Mouse (Mus musculus): ENCODE data around the gene Bcl6b.
A peak's percentile ranks its signal among the peaks of the same experiment; 100 is the strongest.

The Bcl6b gene

GRCm38 (mm10) chr11:70233016-70233415 lies 3.4 kb upstream of the Bcl6b start:
- DNase-seq (ENCODE audit: low read depth, low spot score) = no peak

- no peak for DNase-seq (ENCODE audit: low read depth, low spot score)
Observed at GRCm38 (mm10) chr11:70232546-70232945, 2.9 kb upstream of the Bcl6b start.

- peak; percentile 79 for DNase-seq (ENCODE audit: low read depth, low spot score)
Observed at GRCm38 (mm10) chr11:70230239-70230727, 685 bp upstream of the Bcl6b start.

- DNase-seq (ENCODE audit: low read depth, low spot score) = peak; percentile 70
Observed at GRCm38 (mm10) chr11:70228828-70229227, 770 bp downstream of the Bcl6b start.

GRCm38 (mm10) chr11:70227661-70228245 lies 1.8 kb downstream of the Bcl6b start:
- DNase-seq (ENCODE audit: low read depth, low spot score) = no peak

- DNase-seq (ENCODE audit: low read depth, low spot score) = no peak
Observed at GRCm38 (mm10) chr11:70227126-70227525, 2.5 kb downstream of the Bcl6b start.

- no peak for DNase-seq (ENCODE audit: low read depth, low spot score)
Observed at GRCm38 (mm10) chr11:70226602-70226890, 3.1 kb downstream of the Bcl6b start.

GRCm38 (mm10) chr11:70225798-70226601 lies 3.6 kb downstream of the Bcl6b start:
- DNase-seq (ENCODE audit: low read depth, low spot score) = no peak

- DNase-seq (ENCODE audit: low read depth, low spot score) = no peak
Observed at GRCm38 (mm10) chr11:70223724-70224123, 5.9 kb downstream of the Bcl6b start.

GRCm38 (mm10) chr11:70221603-70222500 lies 7.7 kb downstream of the Bcl6b start:
- DNase-seq (ENCODE audit: low read depth, low spot score) = no peak

GRCm38 (mm10) chr11:70220731-70221602 lies 8.6 kb downstream of the Bcl6b start, which contains the start of gene Slc16a13:
TSS of gene Slc16a13 (minus strand) at chr11:70221064.
- DNase-seq (ENCODE audit: low read depth, low spot score) = peak; percentile 90

- no peak for DNase-seq (ENCODE audit: low read depth, low spot score)
Observed at GRCm38 (mm10) chr11:70220323-70220722, 9.3 kb downstream of the Bcl6b start.

GRCm38 (mm10) chr11:70219873-70220272 lies 9.7 kb downstream of the Bcl6b start:
- DNase-seq (ENCODE audit: low read depth, low spot score) = no peak

- DNase-seq (ENCODE audit: low read depth, low spot score) = no peak
Observed at GRCm38 (mm10) chr11:70218741-70219470, 10.7 kb downstream of the Bcl6b start.

- no peak for DNase-seq (ENCODE audit: low read depth, low spot score)
Observed at GRCm38 (mm10) chr11:70218039-70218438, 11.6 kb downstream of the Bcl6b start.

- no peak for DNase-seq (ENCODE audit: low read depth, low spot score)
Observed at GRCm38 (mm10) chr11:70216103-70216502, 13.5 kb downstream of the Bcl6b start.

GRCm38 (mm10) chr11:70215301-70215700 lies 14.3 kb downstream of the Bcl6b start:
- DNase-seq (ENCODE audit: low read depth, low spot score) = no peak

- DNase-seq (ENCODE audit: low read depth, low spot score) = no peak
Observed at GRCm38 (mm10) chr11:70214856-70215209, 14.8 kb downstream of the Bcl6b start.

- DNase-seq (ENCODE audit: low read depth, low spot score) = no peak
Observed at GRCm38 (mm10) chr11:70214191-70214855, 15.3 kb downstream of the Bcl6b start.

- DNase-seq (ENCODE audit: low read depth, low spot score) = no peak
Observed at GRCm38 (mm10) chr11:70213736-70214135, 15.9 kb downstream of the Bcl6b start.

Measured in skeletal muscle tissue, adult 2 months (tissue).